Mouse (Mus musculus) inflammation-experienced regulatory T-cells (primary cell): Measurements from ENCODE around the gene Ermn. TPM values are rescaled to one million over a fixed set of nuclear protein-coding genes. Genes with fewer than 3 reads are reported as not detected.

Source experiments
- polyA plus RNA-seq, 2 experiments: library from polyadenylated mRNA; unstranded; fragments of 100-300 nt; shearing (Covaris generic); gene quantifications; one replicate each; pipeline ENCODE4 v1.2.1; 2017

The Ermn gene
- under 1 TPM in 1 of 2 experiments, not detected in 1; 0.08 TPM for polyA plus RNA-seq

GRCm38 (mm10) chr2:58052821-58053581 is at the start of gene Ermn:
Gene Ermn (minus strand): TSS chr2:58052864.

GRCm38 (mm10) chr2:57997752-57998430 is 54.8 kb downstream of the Ermn start, which contains the start of gene Galnt5:
Gene Galnt5 (plus strand): TSS chr2:57997884.

Other genes starting within 250 kb of the Ermn start
- under 1 TPM in 1 of 2 experiments, not detected in 1; 0.29 TPM for gene Galnt5, start 55.0 kb downstream of the Ermn start, polyA plus RNA-seq
- 100 to 1,000 TPM; 418 to 615 TPM for gene Cytip, start 142.7 kb upstream of the Ermn start, polyA plus RNA-seq